Mouse (Mus musculus) c-Kit-positive CD71-positive TER-119-positive erythroid progenitor cells, embryonic 14.5 days (primary cell): Measurements from ENCODE around the gene Tpk1.

ENCODE experiments used
- DNase-seq: peaks from one replicate; pipeline ENCODE4 v3.0.0-alpha.2; 2013; ENCODE audit warnings: low spot score

Tpk1 gene

GRCm38 (mm10) chr6:43354562-43355241 lies 311.4 kb downstream of the Tpk1 start:
- peak; percentile 29 for DNase-seq

GRCm38 (mm10) chr6:43353446-43353845 lies 312.6 kb downstream of the Tpk1 start:
- DNase-seq = no peak

- no peak for DNase-seq
Observed at GRCm38 (mm10) chr6:43349083-43349482, 317.0 kb downstream of the Tpk1 start.

- DNase-seq = no peak
Observed at GRCm38 (mm10) chr6:43347637-43348036, 318.4 kb downstream of the Tpk1 start.

- no peak for DNase-seq
Observed at GRCm38 (mm10) chr6:43343006-43343405, 323.1 kb downstream of the Tpk1 start.

- no peak for DNase-seq
Observed at GRCm38 (mm10) chr6:43342386-43342785, 323.7 kb downstream of the Tpk1 start.

- DNase-seq = no peak
Observed at GRCm38 (mm10) chr6:43338804-43339203, 327.3 kb downstream of the Tpk1 start.

GRCm38 (mm10) chr6:43337491-43337961 lies 328.6 kb downstream of the Tpk1 start:
- DNase-seq = no peak

GRCm38 (mm10) chr6:43335619-43336234 lies 330.4 kb downstream of the Tpk1 start:
- DNase-seq = no peak

- no peak for DNase-seq
Observed at GRCm38 (mm10) chr6:43333479-43333878, 332.6 kb downstream of the Tpk1 start.

GRCm38 (mm10) chr6:43312961-43313656 lies 353.0 kb downstream of the Tpk1 start:
- DNase-seq = no peak

GRCm38 (mm10) chr6:43312546-43312945 lies 353.5 kb downstream of the Tpk1 start:
- no peak for DNase-seq

GRCm38 (mm10) chr6:43310071-43310470 lies 356.0 kb downstream of the Tpk1 start:
- DNase-seq = no peak

GRCm38 (mm10) chr6:43309454-43309853 lies 356.6 kb downstream of the Tpk1 start, which contains the start of gene Nobox:
Nobox (minus strand) TSS chr6:43309554.
- no peak for DNase-seq

GRCm38 (mm10) chr6:43297508-43297850 lies 368.6 kb downstream of the Tpk1 start:
- DNase-seq = no peak

- no peak for DNase-seq
Observed at GRCm38 (mm10) chr6:43296798-43297507, 369.1 kb downstream of the Tpk1 start.

GRCm38 (mm10) chr6:43295908-43296307 lies 370.2 kb downstream of the Tpk1 start:
- no peak for DNase-seq
